Mouse (Mus musculus): ENCODE data around the gene Apoa1.

Apoa1 gene

DNA sequence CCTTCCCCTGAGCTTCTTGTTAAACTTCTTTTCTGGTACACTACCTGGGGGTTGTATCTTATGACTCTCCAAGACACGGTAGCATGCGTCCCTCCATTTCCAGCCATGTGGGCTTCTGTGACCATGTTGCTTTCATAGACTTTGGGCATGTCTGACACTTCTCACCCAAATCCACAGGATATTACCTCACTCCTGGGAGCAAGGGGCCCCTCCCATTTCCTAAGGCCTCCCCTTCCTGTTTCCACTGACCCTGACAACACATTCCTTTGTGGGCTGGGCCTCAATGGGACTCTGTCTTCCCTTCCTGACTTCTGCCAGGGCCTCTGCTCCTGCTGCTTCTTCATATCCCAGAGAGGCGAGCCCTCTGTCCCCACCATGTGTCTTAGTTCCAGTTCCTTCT lies 29.2 kb downstream of the Apoa1 start:
- DNase-seq (ENCODE audit: low spot score), result no peak

DNA sequence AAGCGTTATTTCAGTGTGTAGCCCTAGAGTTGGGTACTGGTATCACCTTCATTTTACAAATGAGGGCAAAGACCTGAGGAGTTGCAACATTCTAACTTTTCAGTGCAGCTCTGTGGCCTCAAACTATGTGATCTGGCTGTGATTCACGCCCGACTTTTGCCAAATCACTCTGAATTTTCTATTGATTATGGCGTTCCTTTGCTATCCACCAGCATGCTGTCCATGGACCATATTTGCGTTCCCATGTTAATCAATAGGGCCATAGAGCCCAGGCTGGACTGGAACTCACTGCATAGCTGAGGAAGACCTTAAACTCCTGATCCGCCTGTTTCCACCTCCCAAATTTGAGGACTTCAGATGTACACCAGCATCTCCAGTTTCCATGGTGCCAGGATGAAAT lies 30.7 kb downstream of the Apoa1 start:
- no peak for DNase-seq (ENCODE audit: low spot score)

DNA sequence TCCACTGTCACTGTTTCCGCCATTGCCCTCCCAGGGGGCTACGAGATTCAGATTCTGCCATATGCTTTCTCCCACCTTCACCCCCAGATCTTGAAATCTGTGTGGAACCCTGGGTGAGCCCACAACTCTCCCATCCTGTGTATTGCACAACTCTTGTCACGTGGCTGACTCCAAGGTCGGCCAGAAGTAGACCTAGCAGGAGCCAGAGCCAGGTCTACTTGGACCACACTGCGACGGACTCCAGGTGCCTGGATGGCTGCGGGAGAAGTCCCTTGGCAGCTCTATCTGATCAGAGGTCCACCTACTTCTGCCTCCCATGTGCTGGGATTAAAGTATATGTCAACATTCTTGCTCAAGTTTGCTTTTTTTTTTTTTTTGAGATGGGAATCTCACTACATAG lies 32.8 kb downstream of the Apoa1 start:
- no peak for DNase-seq (ENCODE audit: low spot score)

DNA sequence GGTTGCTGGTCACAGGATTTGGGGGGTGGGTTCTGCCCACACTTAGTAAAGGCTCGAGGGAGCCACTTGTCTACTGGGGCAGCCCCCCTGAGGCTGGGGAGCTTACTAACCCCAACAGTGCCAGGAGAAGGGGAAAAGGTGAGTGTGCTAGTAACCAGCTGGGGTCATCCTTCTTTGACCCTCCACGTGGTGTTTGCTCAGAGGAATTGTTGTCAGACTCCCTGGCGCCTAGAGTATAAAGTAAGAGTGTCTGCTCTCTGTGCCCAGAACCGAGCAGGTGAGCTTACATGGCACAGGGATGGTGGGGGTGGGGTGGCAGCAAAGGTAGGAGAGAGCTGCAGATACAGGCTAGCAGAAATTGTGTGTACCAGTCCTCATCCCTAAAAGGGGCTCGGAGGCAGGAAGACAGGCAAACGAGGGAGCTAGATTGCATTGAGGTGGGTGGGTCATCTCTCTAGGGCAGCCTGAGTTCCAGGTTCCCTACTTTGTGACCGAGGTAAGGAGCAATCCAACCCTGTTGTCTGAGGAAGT lies 40.0 kb downstream of the Apoa1 start, which contains the start of gene Apoa5:
Gene Apoa5 (plus strand): TSS at position 291 of the 531 bp plus-strand sequence.
- no peak for DNase-seq (ENCODE audit: low spot score)

DNA sequence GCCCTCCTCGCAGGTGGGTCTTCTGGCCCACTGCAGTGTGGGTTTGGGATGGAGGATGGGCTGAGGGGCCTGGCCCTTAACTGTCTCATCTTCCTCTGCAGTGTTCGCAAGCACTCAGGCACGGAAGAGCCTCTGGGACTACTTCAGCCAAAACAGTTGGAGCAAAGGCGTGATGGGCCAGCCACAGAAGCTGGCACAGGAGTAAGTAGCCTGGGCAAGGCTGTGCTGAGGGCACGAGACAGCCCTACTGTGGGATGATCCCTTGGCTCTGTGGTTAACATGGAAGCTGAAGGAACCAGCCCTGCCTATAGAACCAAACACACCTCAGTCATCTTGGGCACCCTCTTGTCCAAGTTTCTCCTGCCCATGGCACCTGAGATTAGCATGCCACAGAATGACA lies 40.7 kb downstream of the Apoa1 start:
- no peak for DNase-seq (ENCODE audit: low spot score)

DNA sequence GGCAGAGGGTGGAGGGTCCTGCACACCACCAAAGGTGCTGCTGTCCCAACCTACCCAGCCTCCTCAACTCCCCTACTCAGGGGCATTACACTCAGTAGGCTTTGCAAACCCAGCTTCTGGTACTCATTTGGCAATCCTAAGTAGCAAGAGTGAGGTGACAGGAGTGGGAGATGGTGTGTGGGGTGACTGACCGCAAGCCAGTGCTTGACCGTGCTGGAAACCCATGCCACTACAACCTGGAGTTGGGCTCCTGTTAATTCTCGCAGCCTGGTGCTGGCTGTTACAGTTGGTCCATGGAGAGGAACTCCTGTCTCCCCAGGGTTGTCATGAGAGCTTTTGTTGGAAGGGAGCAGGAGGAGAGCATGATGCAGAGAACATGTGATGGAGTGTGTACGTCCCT lies 42.4 kb downstream of the Apoa1 start:
- no peak for DNase-seq (ENCODE audit: low spot score)

DNA sequence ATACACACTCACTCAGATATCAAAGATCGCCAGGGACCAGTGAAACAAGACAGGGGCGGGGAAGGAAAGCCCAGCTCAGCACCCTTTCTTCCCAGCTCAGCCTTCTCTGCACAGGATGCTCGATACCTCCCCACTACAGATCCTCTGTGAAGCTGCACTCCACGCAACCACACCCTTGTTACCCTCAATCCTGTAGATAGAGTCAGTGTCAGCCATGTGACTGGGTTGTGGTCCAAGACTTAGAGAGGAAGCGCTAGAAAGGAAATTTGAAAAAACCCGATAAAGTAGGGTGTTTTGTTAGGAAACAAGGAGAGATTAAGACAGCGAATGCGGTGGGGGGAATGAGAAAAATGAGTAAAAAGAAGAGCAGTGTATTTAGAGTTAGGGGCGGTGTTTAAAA lies 43.7 kb downstream of the Apoa1 start:
- no peak for DNase-seq (ENCODE audit: low spot score)

DNA sequence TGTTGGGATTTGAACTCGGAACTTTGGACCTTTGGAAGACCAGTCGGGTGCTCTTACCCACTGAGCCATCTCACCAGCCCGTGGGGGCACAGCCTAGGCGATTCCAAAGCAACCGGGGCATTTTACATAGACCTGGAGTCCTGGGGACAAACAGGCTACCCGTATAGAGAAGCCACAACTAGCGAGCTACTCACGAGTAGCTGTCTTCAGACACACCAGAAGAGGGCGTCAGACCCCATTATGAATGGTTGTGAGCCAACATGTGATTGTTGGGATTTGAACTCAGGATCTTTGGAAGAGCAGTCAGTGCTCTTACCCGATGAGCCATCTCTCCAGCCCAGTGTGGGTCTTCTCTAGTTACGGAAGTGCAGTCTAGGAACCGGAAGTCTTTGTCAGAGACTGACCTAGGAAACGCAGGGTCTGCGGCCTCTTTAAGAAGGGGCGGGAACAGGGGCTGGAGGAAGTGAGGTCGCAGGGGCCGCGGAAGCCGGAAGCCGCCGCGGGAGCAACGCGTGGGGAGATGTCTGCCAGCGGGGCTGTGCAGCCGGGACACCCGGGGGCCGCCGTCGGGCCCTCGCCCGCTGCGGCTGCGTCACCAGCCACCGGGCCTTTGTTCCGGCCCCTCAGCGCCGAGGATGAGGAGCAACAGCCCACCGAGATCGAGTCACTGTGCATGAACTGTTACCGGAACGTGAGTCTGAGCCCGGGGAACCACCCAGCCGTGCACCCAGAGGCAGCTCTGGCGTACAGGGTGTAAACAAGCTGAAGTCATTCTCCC lies 44.5 kb downstream of the Apoa1 start, which contains the start of gene Zpr1:
Gene Zpr1 (plus strand): TSS at position 388 of the 778 bp plus-strand sequence.
- peak; percentile 80 for DNase-seq (ENCODE audit: low spot score)

DNA sequence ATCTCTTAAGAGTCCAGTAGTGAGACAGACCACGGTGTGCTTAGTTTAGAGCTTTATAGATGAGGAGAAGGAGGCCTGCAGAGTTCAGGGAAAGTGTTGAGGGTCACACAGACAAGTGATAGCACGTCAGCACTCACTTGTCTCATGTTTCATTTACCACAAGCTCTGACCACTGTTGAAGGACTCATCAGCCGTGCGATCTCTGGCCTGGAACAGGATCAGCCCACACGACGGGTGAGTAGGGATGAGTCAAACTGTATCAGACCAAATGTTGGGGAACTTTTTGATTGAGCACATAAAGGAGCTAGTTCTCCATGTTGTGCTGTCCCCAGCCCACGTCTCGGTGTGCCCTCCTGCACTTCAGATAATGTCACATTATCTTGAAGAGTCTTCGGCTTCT lies 46.1 kb downstream of the Apoa1 start:
- no peak for DNase-seq (ENCODE audit: low spot score)
